Mouse (Mus musculus) forebrain, postnatal 0 days (tissue): ENCODE results near the gene Ppm1l. TPM values are rescaled to one million over a fixed set of nuclear protein-coding genes. Genes with fewer than 3 reads are reported as not detected.

Experiments used
- ATAC-seq: fragments of 200-750 bp; cut with Nextera tagmentation; 2 replicates; pipeline ENCODE4 v1.8.0; 2017; ENCODE audit warnings: mild to moderate bottlenecking, moderate library complexity
- DNase-seq: peaks from one replicate; pipeline ENCODE4 v3.0.0-alpha.2; 2015
- H3K27ac ChIP-seq: fragments of 300-500 bp; sonication (generic); 2 replicates; pipeline ENCODE4 v1.5.1; 2014; ENCODE audit warnings: low read depth, mild to moderate bottlenecking, antibody characterized with exemption, low read length, moderate library complexity, mixed read lengths
- H3K27me3 ChIP-seq: fragments of 300-500 bp; sonication (generic); 2 replicates; pipeline ENCODE4 v1.6.1; 2014; ENCODE audit warnings: mild to moderate bottlenecking, low read length, mixed read lengths; ENCODE audit not compliant: insufficient read depth
- H3K36me3 ChIP-seq: fragments of 300-500 bp; sonication (generic); 2 replicates; pipeline ENCODE4 v1.6.1; 2014; ENCODE audit warnings: mild to moderate bottlenecking, moderate library complexity; ENCODE audit not compliant: insufficient read depth
- H3K4me1 ChIP-seq: fragments of 300-500 bp; sonication (generic); 2 replicates; pipeline ENCODE4 v1.6.1; 2014; ENCODE audit warnings: antibody characterized with exemption; ENCODE audit not compliant: insufficient read depth
- H3K4me2 ChIP-seq: fragments of 300-500 bp; sonication (generic); 2 replicates; pipeline ENCODE4 v1.6.1; 2014; ENCODE audit warnings: low read depth, mild to moderate bottlenecking, moderate library complexity
- H3K4me3 ChIP-seq: fragments of 300-500 bp; sonication (generic); 2 replicates; pipeline ENCODE4 v1.5.1; 2014; ENCODE audit warnings: low read depth, low read length, mixed read lengths
- H3K9ac ChIP-seq: fragments of 300-500 bp; sonication (generic); 2 replicates; pipeline ENCODE4 v1.6.1; 2014; ENCODE audit warnings: mild to moderate bottlenecking
- H3K9me3 ChIP-seq: fragments of 300-500 bp; sonication (generic); 2 replicates; pipeline ENCODE4 v1.6.1; 2016; ENCODE audit warnings: low read length
- CTCF ChIP-seq: sonication (generic); IDR thresholded peaks from 2 replicates; pipeline ENCODE4 v1.5.1; 2016; ENCODE audit warnings: antibody characterized with exemption, control low read depth, low read depth
- WGBS: fragments of 180-500 bp; shearing (Covaris S2); extraction: QIAGEN DNeasy Blood & Tissue Kit; methylation state at CpG from one replicate; pipeline ENCODE4 v1.1.7; 2014; 5-methylcytosine and 5-hydroxymethylcytosine counted together
- polyA plus RNA-seq: library from polyadenylated mRNA; unstranded; fragments of >200 nt; fragmentation: Nextera tagmentation; extraction: Ambion mirVana; gene quantifications from 2 replicates; pipeline ENCODE4 v1.2.1, GENCODE M21; 2015
- total RNA-seq: library from RNA; depleted of rRNA; stranded (reverse); fragments of >200 nt; gene quantifications from 2 replicates; pipeline ENCODE4 v1.2.3, GENCODE M21; 2014

The Ppm1l gene
- total and polyA plus RNA-seq, 2 experiments from 2014 or later, result 19.2 to 27.6 TPM

DNA sequence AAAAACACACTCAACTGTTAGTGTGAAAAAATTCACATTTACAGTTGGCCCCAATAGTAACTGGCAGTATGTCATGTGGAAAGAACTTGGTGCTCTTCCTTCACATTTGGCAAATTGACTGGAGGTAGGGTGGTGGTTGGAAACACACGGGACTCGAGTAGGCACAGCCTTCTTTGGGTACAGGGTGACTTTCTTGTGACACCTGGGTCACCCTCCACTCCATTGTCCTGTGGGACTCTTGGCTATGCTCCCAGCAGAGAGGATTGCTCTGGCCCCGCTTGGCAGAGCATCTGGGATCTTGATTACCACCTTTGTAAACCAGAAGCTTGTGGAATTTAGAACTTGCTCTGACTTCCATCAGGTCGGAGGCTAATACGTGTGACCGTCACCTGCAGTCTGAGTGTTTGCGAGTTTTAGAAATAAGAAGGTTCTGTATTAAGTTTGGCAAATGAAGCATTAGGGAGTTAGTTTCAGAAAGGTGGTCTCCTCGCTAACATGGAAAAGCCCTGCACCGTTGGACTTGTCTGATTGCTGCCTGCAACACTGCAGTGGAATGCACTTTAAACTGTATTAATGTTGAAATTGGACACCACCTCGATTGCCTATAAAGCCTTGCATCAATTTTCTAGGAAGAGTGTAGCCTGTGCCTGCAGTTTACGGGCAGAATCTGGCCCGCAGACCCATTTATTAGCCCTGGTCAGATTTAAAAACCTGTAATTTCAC is 41.4 kb downstream of the Ppm1l start:
- ATAC-seq, result no peak
- Histone ChIP-seq H3K9ac (no peak overlapping the region), H3K4me1 (peaks cover 5% of the 10 kb centered on the region), H3K9me3 (no peaks in the 10 kb centered on the region), H3K27me3 (no peaks in the 10 kb centered on the region), H3K4me2 (no peak overlapping the region), H3K4me3 (no peak overlapping the region), H3K27ac (no peak overlapping the region), H3K36me3 (no peaks in the 10 kb centered on the region)
- DNase-seq, result no peak
- WGBS, result 82% methylated on average over 12 of the region's 12 CpGs
- TF ChIP-seq CTCF, result no peak

DNA sequence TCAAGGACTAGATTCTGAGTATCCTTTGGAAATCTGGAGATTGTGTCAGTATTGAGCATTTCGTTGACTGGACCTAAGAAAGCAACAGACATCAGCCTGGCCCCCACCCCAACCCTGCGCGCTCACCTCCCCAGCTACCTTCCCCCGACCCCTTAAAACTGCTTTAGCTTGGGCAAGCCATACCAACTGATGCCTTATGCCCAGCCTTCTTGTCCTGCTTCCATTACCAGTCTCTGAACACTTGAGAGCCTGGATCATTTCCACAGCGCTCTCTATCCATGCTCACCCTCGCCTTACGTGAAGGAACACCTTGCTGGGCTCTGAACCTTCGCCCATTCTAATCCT is 41.9 kb downstream of the Ppm1l start:
- Histone ChIP-seq H3K27me3 (no peaks in the 10 kb centered on the region), H3K4me2 (no peak overlapping the region), H3K4me1 (peaks cover 5% of the 10 kb centered on the region), H3K36me3 (no peaks in the 10 kb centered on the region), H3K9me3 (no peaks in the 10 kb centered on the region), H3K4me3 (no peak overlapping the region), H3K27ac (no peak overlapping the region), H3K9ac (no peak overlapping the region)
- ATAC-seq (no peak), DNase-seq (no peak)
- no peak for TF ChIP-seq CTCF
- WGBS, result 96% methylated on average over 8 of the region's 8 CpGs

DNA sequence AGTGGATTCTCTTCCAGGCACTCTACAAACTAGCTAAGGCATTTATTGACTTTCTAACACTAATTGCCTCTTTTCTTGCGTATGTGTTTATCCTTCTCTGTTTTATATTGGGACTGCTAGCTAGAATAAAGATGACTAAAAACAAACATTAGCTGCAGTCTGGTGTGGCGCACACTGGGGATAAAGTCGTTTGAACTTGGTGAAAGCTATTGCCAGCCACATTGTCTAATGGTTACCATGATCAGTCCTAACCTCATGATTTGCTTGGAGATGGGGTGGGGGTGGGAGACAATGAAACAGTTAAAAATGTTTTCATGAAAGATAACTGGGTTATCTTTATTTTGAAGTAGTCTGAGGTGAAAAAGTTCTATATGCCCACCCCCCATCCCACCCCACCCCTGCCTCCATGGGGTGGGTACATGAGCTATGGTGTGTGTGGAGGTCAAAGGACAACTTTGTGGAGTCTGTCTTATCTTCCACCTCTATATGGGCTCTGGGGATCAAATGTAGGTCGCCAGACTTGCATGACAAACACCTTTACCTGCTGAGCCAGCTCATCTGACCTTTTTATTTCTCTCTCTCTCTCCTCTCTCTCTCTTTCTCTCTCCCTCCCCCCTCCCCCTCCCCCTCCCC is 43.7 kb downstream of the Ppm1l start:
- H3K4me2 ChIP-seq, result no peak overlapping the region
- 79% methylated on average over 4 of the region's 4 CpGs for WGBS
- H3K4me1 ChIP-seq, result peaks cover 5% of the 10 kb centered on the region
- H3K27me3 ChIP-seq, result no peaks in the 10 kb centered on the region
- DNase-seq (no peak), ATAC-seq (no peak)
- TF ChIP-seq CTCF, result no peak
- H3K4me3 ChIP-seq, result no peak overlapping the region
- H3K9ac ChIP-seq, result no peak overlapping the region
- H3K36me3 ChIP-seq, result no peaks in the 10 kb centered on the region
- no peak overlapping the region for H3K27ac ChIP-seq
- no peaks in the 10 kb centered on the region for H3K9me3 ChIP-seq

DNA sequence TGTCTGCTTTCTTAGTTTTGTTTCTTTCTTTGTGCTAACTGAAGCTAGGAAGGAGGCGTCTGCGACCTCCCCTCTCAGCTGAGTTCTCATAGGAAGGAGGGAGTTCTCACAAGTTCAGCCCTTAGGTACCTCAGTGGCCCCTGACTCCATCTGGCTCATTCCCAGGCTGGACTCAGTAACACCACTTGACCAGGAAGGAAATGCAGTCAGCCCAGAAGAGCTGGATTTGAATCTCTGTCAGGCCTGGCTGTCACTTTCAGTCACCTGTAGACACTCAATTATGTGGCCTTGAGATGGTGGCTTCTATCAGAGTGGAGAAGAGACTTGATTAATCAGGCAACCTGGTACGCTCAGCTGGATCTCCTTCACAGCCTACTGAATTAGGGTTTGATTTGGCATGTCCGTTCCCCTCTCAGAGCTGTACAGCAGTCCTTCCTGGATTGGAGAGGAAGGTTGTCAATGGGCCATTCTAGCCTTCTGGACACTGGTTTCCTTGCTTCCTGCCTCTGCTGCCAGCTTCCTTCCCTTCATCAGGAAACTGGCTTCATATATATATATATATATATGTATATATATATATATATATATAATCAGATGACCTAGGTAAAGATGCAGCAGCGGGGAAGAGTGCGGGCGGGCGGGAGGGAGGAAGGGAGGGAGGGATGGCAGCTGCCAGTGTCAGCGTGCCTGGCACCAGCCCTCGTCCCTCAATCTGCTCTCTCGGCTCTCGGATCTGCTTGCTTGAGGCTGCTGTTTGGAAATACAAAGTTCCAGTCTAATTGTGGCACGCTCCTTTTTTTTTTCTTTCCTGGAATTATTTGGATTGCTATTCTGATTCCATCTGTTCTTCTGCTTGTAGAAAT is 45.1 kb downstream of the Ppm1l start:
- H3K36me3 ChIP-seq, result no peaks in the 10 kb centered on the region
- H3K4me2 ChIP-seq, result no peak overlapping the region
- no peak overlapping the region; the same call in 1 of the 2 replicates for H3K9ac ChIP-seq
- no peaks in the 10 kb centered on the region for H3K9me3 ChIP-seq
- ATAC-seq (peak; percentile 83), DNase-seq (peak; percentile 60)
- no peaks in the 10 kb centered on the region for H3K27me3 ChIP-seq
- no peak overlapping the region for H3K4me3 ChIP-seq
- 49% methylated on average over 13 of the region's 13 CpGs for WGBS
- H3K27ac ChIP-seq, result peak overlapping the region; percentile 67; the same call in 1 of the 2 replicates
- H3K4me1 ChIP-seq, result peaks cover 4% of the 10 kb centered on the region
- no peak for TF ChIP-seq CTCF

DNA sequence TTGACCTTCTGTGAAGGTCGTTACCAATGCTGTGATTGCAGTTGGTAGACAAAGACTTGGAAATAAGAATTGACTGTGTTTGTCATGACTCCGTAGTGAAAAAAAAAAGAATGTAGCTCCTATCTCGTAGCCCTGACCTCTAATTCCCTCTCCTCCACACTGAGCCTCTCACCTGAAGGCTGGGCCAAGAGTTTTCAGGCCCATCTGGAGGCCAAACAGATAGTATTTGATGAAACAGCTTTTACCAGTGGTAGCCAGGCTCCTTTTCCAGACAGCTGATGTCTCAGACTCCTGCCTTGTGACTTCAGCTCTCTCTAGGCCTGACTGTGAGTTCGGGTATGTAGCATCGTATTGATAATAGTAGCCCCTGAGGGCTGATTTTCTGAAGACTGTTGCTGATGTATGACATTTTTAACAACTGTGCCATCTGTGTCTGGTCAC is 45.7 kb downstream of the Ppm1l start:
- TF ChIP-seq CTCF, result no peak
- WGBS, result 41% methylated on average over 5 of the region's 5 CpGs
- ATAC-seq, result peak; percentile 42
- Histone ChIP-seq H3K4me2 (no peak overlapping the region), H3K9me3 (no peaks in the 10 kb centered on the region), H3K36me3 (no peaks in the 10 kb centered on the region), H3K27me3 (no peaks in the 10 kb centered on the region), H3K4me1 (no peaks in the 10 kb centered on the region; the same call in none of the 2 replicates), H3K27ac (peak overlapping the region; percentile 67), H3K9ac (no peak overlapping the region; the same call in 1 of the 2 replicates), H3K4me3 (no peak overlapping the region)
- peak; percentile 50 for DNase-seq

DNA sequence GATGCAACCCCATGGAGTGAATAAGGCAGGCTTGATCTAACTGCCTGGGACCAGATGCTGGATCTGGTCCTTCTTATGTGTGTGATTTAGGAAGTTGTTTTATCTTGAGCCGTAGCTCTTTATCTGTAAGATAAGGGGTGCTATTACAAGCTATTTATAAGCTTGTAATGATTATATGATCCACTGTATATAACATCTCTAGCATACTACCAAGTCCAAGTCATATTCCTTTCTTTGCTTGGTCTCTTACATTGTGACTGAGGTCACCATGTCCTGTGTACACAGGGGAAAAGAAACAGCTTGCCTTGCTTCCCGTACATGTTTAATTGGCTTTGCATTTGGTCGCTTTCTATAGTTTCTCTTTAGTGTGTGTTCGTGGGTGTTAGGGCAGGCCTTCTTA is 46.2 kb downstream of the Ppm1l start:
- Histone ChIP-seq H3K4me2 (no peak overlapping the region), H3K9me3 (no peaks in the 10 kb centered on the region), H3K36me3 (no peaks in the 10 kb centered on the region), H3K27ac (no peak overlapping the region), H3K4me3 (no peak overlapping the region), H3K9ac (no peak overlapping the region), H3K27me3 (no peaks in the 10 kb centered on the region), H3K4me1 (no peaks in the 10 kb centered on the region; the same call in none of the 2 replicates)
- DNase-seq, result no peak
- no peak for ATAC-seq
- WGBS, result 51% methylated on average over 4 of the region's 4 CpGs
- TF ChIP-seq CTCF, result no peak
